ENCODE assay signal across 10 mouse cellular contexts in the genomic region with DNA sequence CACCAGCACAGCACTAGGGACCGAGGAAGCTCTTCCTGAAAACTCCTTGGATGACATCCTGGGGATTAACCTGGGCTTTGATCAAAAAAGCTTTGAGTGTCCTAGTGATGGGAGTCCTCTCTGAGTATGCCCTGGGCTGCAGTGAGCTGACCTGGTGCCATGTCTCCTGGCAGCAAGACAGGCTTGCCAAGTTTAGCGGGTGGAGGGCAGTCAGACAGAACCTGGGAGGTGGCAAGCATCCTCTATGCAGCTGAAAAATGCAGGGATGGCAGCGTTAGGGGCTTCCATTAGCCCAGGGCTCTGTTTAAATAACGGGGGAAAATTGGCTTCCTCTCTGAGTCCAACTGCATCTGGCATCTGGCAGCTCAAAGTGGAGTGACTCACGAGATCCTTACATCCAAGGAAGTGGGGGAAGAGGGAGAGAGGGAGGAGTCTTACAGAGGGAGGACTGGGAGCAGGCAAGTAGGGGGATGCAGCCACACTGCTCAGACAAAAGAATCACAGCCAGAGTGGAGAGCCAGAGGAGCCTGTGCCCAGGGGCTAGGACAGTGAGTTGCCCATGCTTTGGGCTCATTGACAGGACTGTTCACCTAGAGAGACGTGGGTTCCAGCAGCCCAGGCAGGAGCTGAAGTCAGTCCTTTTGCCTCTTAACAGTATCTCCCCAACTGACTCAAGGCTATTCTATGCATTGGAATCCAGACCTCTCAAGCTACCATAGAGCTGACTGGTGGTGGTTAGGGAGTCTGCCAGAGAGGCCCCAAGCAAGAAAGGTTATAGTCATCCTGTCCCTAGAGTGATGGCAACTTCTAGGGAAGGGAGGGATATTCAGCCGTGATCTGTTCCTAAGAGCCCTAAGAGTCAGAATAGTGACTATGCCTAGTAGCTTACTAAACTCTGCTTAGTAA. TPM values are rescaled to one million over a fixed set of nuclear protein-coding genes. Genes with fewer than 3 reads are reported as not detected.
A peak's percentile ranks its signal among the peaks of the same experiment; 100 is the strongest.
DNase-seq lines count a peak whose midpoint lies in the region; ATAC-seq lines count a peak whose summit lies in the region.
"Had no signal": no experiment of that assay in that cellular context is flagged by ENCODE, and none has a peak within 500 bp of the region (broad histone marks: within the 10 kb centered on the region; RNA-seq: fewer than 3 reads in every experiment).

No protein-coding gene starts in this region.

- peaks cover 57% of the 10 kb centered on the region for H3K4me1 ChIP-seq in forebrain, embryonic 16.5 days (replicated peaks; ENCODE audit: control insufficient read depth, insufficient read depth, low read length)
- peaks cover 62% of the 10 kb centered on the region for H3K4me1 ChIP-seq in neural tube, embryonic 15.5 days

- intact Hi-C loops in left cerebral cortex, postnatal 10 days (cut with DNase I), result loop anchor here (5.0 kb wide), 1 partner anchor 45 kb away; a partner anchor contains a TSS

- ATAC-seq in forebrain, embryonic 16.5 days, result peak; percentile 49
- ATAC-seq in neural tube, embryonic 15.5 days (ENCODE audit: low FRiP score), result no peak

- DNase-seq in adrenal gland, adult 2 months, result peak; percentile 29
- DNase-seq in adrenal gland, adult 8-10 months, result no peak
- DNase-seq in left cerebral cortex, adult 18-20 months (ENCODE audit: low spot score in 2 of 2), result peak; percentile 49 to 51
- no peak for DNase-seq in left cerebral cortex, postnatal 10 days (ENCODE audit: extremely low spot score in 1 of 2, low spot score in 2 of 2)
- DNase-seq in urinary bladder, postnatal 10 days (ENCODE audit: low spot score), result no peak
- no peak for DNase-seq in gastrocnemius, postnatal 4 days (ENCODE audit: low spot score in 2 of 2)
- DNase-seq: adrenal gland, postnatal 14 days; liver had no signal

- peak overlapping the region; percentile 68 for H3K27ac ChIP-seq in forebrain, embryonic 16.5 days (ENCODE audit: low read length)
- peak overlapping the region; percentile 34; the same call in 1 of the 2 replicates for H3K27ac ChIP-seq in neural tube, embryonic 15.5 days (replicated peaks)

- H3K4me3 ChIP-seq in forebrain, embryonic 16.5 days (replicated peaks; ENCODE audit: low read length), result no peak overlapping the region
- no peak overlapping the region for H3K4me3 ChIP-seq in neural tube, embryonic 15.5 days (replicated peaks)

- H3K36me3 ChIP-seq in forebrain, embryonic 16.5 days (ENCODE audit: control insufficient read depth, insufficient read depth), result no peaks in the 10 kb centered on the region
- H3K36me3 ChIP-seq in neural tube, embryonic 15.5 days, result no peaks in the 10 kb centered on the region

- H3K9ac ChIP-seq in forebrain, embryonic 16.5 days (replicated peaks; ENCODE audit: low read depth, low read length), result no peak overlapping the region
- H3K9ac ChIP-seq in neural tube, embryonic 15.5 days (replicated peaks), result no peak overlapping the region

- no peak overlapping the region for H3K4me2 ChIP-seq in forebrain, embryonic 16.5 days (ENCODE audit: low read length)
- H3K4me2 ChIP-seq in neural tube, embryonic 15.5 days, result no peak overlapping the region

- H3K27me3 ChIP-seq in forebrain, embryonic 16.5 days (replicated peaks; ENCODE audit: control insufficient read depth, insufficient read depth, low read length), result no peaks in the 10 kb centered on the region
- no peaks in the 10 kb centered on the region for H3K27me3 ChIP-seq in neural tube, embryonic 15.5 days (replicated peaks)

- 31% methylated on average over 7 of the region's 7 CpGs for WGBS in forebrain, embryonic 16.5 days
- WGBS in neural tube, embryonic 15.5 days, result 43% methylated on average over 7 of the region's 7 CpGs

- H3K9me3 ChIP-seq in forebrain, embryonic 16.5 days (ENCODE audit: control insufficient read depth, low read length), result no peaks in the 10 kb centered on the region
- H3K9me3 ChIP-seq in neural tube, embryonic 15.5 days (replicated peaks), result no peaks in the 10 kb centered on the region

RNA-seq across cellular contexts. Expression of a gene that starts 46.0 kb away (rescaled TPM):
- 10 to 100 TPM in 1 of 2 experiments, 1 to 10 TPM in 1; 8.2 to 11.9 TPM for total RNA-seq in adrenal gland, adult 2 months (2021)
- 9.2 and 12.7 TPM in 2 replicates for polyA plus RNA-seq in adrenal gland, adult 2 months (2012; rRNA removed)
- total RNA-seq in adrenal gland, adult 8-10 months (2022), result 10 to 100 TPM; 10.8 to 13.7 (median 12.4) TPM
- 100 to 1,000 TPM; 225 to 235 TPM for total RNA-seq in left cerebral cortex, adult 18-20 months (2021)
- total RNA-seq in left cerebral cortex, postnatal 10 days (2021), result 100 to 1,000 TPM; 126 to 133 TPM
- 4.0 and 4.9 TPM in 2 replicates for polyA plus RNA-seq in forebrain, embryonic 16.5 days (2015; fragmentation: Nextera tagmentation; extraction: Ambion mirVana)
- polyA plus RNA-seq in neural tube, embryonic 15.5 days (2015; fragmentation: Nextera tagmentation; extraction: Ambion mirVana), result 9.5 and 14.9 TPM in 2 replicates
- 10 to 100 TPM; 12.0 to 12.7 TPM for total RNA-seq in gastrocnemius, postnatal 4 days (2021)

Comparison
In these comparisons a context has a peak if more than half of its experiments do, and no peak if none do; other contexts are left out.
1. DNase-seq: peak in adrenal gland, adult 2 months (single experiment) and left cerebral cortex, adult 18-20 months (2 of 2); none in adrenal gland, adult 8-10 months (single experiment), left cerebral cortex, postnatal 10 days (0 of 2), urinary bladder, postnatal 10 days (single experiment) and gastrocnemius, postnatal 4 days (0 of 2).
2. RNA of a gene that starts 46.0 kb away (total RNA-seq): 225 to 235 TPM in left cerebral cortex, adult 18-20 months and 126 to 133 TPM in left cerebral cortex, postnatal 10 days; 10.8 to 13.7 TPM in adrenal gland, adult 8-10 months, 12.0 to 12.7 TPM in gastrocnemius, postnatal 4 days and 8.2 to 11.9 TPM in adrenal gland, adult 2 months; every median in the first group is over 4 times any median in the second.